Mouse (Mus musculus) hindbrain, postnatal 0 days (tissue): ENCODE data around the gene Pxmp2. TPM values are rescaled to one million over a fixed set of nuclear protein-coding genes. Genes with fewer than 3 reads are reported as not detected.

Experiments
- ATAC-seq: fragments of 200-750 bp; cut with Nextera tagmentation; 2 replicates; pipeline ENCODE4 v1.8.0; 2017; ENCODE audit warnings: mild to moderate bottlenecking, moderate TSS enrichment, moderate library complexity
- DNase-seq: peaks from one replicate; pipeline ENCODE4 v3.0.0-alpha.2; 2015; ENCODE audit warnings: low spot score
- H3K27ac ChIP-seq: fragments of 300-500 bp; sonication (generic); 2 replicates; pipeline ENCODE4 v1.5.1; 2014; ENCODE audit warnings: mild to moderate bottlenecking
- H3K27me3 ChIP-seq: fragments of 300-500 bp; sonication (generic); 2 replicates; pipeline ENCODE4 v1.6.1; 2014; ENCODE audit warnings: low read length, mixed read lengths; ENCODE audit not compliant: insufficient read depth
- H3K36me3 ChIP-seq: fragments of 300-500 bp; sonication (generic); 2 replicates; pipeline ENCODE4 v1.6.1; 2014; ENCODE audit warnings: low read length, mixed read lengths; ENCODE audit not compliant: insufficient read depth
- H3K4me1 ChIP-seq: fragments of 300-500 bp; sonication (generic); 2 replicates; pipeline ENCODE4 v1.6.1; 2014; ENCODE audit warnings: antibody characterized with exemption, low read length, mixed read lengths; ENCODE audit not compliant: insufficient read depth
- H3K4me2 ChIP-seq: fragments of 300-500 bp; sonication (generic); 2 replicates; pipeline ENCODE4 v1.6.1; 2014; ENCODE audit warnings: low read depth, mild to moderate bottlenecking, low read length, moderate library complexity, mixed read lengths
- H3K4me3 ChIP-seq: fragments of 300-500 bp; sonication (generic); 2 replicates; pipeline ENCODE4 v1.5.1; 2014; ENCODE audit warnings: low read length
- H3K9ac ChIP-seq: fragments of 300-500 bp; sonication (generic); replicated peaks from 2 replicates; pipeline ENCODE4 v1.6.1; 2014; ENCODE audit warnings: mild to moderate bottlenecking, low read length, moderate library complexity, mixed read lengths
- H3K9me3 ChIP-seq: fragments of 300-500 bp; sonication (generic); 2 replicates; pipeline ENCODE4 v1.6.1; 2016; ENCODE audit warnings: low read length, mixed read lengths
- CTCF ChIP-seq: IDR thresholded peaks from 2 replicates; pipeline ENCODE4 v1.5.1; 2016; ENCODE audit warnings: antibody characterized with exemption, control low read depth, low read depth
- WGBS: fragments of 180-500 bp; shearing (Covaris S2); extraction: QIAGEN DNeasy Blood & Tissue Kit; methylation state at CpG from one replicate; pipeline ENCODE4 v1.1.7; 2014; 5-methylcytosine and 5-hydroxymethylcytosine counted together
- polyA plus RNA-seq: library from polyadenylated mRNA; unstranded; fragments of >200 nt; fragmentation: Nextera tagmentation; extraction: Ambion mirVana; gene quantifications from 2 replicates; pipeline ENCODE4 v1.2.1, GENCODE M21; 2015
- total RNA-seq: library from RNA; depleted of rRNA; stranded (reverse); fragments of >200 nt; gene quantifications from 2 replicates; pipeline ENCODE4 v1.2.3, GENCODE M21; 2014

Pxmp2 gene
- total and polyA plus RNA-seq, 2 experiments from 2014 or later = 17.0 to 19.5 TPM

DNA sequence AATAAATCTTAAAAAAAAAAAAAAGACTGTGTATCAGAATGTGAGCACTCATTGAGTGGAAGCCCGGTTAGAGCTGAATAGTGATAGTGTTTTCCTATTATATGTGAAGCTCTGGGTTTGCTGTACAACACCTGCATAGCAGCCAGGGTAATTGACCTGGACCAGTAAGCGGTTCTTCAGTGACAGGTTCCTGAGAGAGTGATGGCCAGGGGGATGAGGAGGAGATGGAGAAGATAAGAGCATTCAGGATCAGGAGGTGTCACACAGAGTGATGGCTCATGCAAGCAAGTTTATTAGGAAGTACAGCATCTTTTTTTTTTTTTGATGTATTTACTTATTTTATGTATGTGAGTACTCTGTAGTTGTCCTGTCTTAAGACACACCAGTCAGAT, 1.1 kb upstream of the Pxmp2 start:
- peaks cover 4% of the 10 kb centered on the region; the same call in 1 of the 2 replicates for H3K4me1 ChIP-seq
- peak overlapping the region; percentile 97 for H3K4me2 ChIP-seq
- H3K4me3 ChIP-seq = peak overlapping the region; percentile 73
- H3K9ac ChIP-seq = no peak overlapping the region
- no peaks in the 10 kb centered on the region for H3K27me3 ChIP-seq
- no peaks in the 10 kb centered on the region for H3K36me3 ChIP-seq
- H3K27ac ChIP-seq = no peak overlapping the region
- no peak for ATAC-seq
- TF ChIP-seq CTCF = no peak
- no peaks in the 10 kb centered on the region for H3K9me3 ChIP-seq
- WGBS = 78% methylated on average over 2 of the region's 2 CpGs
- no peak for DNase-seq

DNA sequence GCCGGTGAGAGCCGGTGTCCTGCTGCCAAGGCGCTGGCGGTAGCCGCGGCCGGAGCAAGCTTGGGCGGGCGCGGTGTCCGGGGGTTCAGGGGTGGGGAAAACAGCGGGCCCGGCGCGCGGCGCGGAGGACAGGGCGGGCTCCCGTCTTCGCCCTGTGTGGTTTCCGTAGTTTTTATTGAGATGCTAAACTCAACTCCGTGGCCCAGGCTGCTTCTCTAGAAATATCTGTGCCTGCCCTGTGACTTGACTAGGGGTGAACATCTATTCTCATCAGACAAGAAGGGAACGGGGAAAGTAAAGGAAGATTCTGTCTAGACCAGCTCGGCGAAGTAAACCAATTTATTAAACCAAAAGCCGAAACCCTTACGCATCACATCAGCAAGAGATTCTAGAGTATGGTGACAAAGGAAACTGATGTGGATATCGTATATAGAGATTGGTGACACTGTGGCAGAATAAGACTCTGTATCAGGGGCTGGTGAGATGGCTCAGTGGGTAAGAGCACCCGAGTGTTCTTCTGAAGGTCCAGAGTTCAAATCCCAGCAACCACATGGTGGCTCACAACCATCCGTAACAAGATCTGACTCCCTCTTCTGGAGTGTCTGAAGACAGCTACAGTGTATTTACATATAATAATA, 579 bp upstream of the Pxmp2 start:
- peak overlapping the region; percentile 97 for H3K4me2 ChIP-seq
- WGBS = 2% methylated on average over 30 of the region's 31 CpGs
- H3K36me3 ChIP-seq = no peaks in the 10 kb centered on the region
- ATAC-seq (peak; percentile 75), DNase-seq (peak; percentile 2)
- peaks cover 4% of the 10 kb centered on the region; the same call in 1 of the 2 replicates for H3K4me1 ChIP-seq
- H3K4me3 ChIP-seq = peak overlapping the region; percentile 73
- TF ChIP-seq CTCF = no peak
- 0 out of 2 replicates have a peak overlapping the region, but pooled peaks have one; percentile 11 for H3K27ac ChIP-seq
- no peaks in the 10 kb centered on the region for H3K9me3 ChIP-seq
- H3K9ac ChIP-seq = peak overlapping the region; percentile 70
- no peaks in the 10 kb centered on the region for H3K27me3 ChIP-seq

DNA sequence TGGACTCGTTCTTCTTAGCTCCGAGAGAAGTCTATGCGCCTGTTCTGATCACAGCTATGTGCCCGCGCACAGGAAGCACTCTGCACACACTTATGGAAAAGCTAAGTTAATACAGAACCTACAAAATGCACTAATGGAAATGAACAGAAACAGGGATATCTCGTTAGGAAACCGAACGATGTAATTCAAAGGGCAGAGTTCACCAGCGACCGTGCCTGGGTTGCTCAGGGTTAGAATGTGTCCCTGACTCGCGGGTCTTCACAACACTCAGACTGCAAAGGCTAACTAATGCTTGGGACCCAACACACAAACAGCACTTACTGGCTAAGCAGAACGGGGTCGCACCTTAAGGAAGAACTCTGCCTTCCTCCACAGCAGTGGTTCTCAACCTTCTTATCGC, 830 bp downstream of the Pxmp2 start:
- no peaks in the 10 kb centered on the region for H3K27me3 ChIP-seq
- H3K36me3 ChIP-seq = no peaks in the 10 kb centered on the region
- peaks cover 4% of the 10 kb centered on the region; the same call in 1 of the 2 replicates for H3K4me1 ChIP-seq
- peak overlapping the region; percentile 73 for H3K4me3 ChIP-seq
- peak overlapping the region; percentile 70; the same call in 1 of the 2 replicates for H3K9ac ChIP-seq
- no peak for ATAC-seq
- TF ChIP-seq CTCF = no peak
- H3K9me3 ChIP-seq = no peaks in the 10 kb centered on the region
- H3K4me2 ChIP-seq = peak overlapping the region; percentile 97
- DNase-seq = no peak
- 8% methylated on average over 15 of the region's 15 CpGs for WGBS
- H3K27ac ChIP-seq = no peak overlapping the region

DNA sequence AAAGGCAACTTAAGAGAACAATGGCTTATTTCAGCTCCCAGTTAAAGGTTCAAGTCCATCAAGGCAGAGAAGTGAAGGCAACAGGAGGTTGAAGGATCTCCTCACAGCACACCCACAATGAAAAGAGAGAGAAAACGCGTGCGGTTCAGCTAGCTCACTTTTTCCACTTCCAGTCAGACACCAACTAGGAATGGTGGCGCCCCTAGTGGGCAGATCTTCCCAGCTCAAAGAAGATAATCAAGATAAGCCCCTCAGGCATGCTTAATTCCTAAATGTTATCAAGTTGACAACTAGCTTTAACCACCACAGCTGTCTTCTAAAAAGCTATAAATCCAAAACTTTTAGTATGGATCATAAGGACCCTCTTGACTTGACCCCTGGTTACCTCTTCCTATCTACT, 1.4 kb downstream of the Pxmp2 start:
- Histone ChIP-seq H3K4me3 (no peak overlapping the region), H3K9ac (no peak overlapping the region), H3K36me3 (no peaks in the 10 kb centered on the region), H3K4me2 (peak overlapping the region; percentile 97), H3K9me3 (no peaks in the 10 kb centered on the region), H3K27me3 (no peaks in the 10 kb centered on the region), H3K4me1 (peaks cover 4% of the 10 kb centered on the region; the same call in 1 of the 2 replicates), H3K27ac (no peak overlapping the region)
- peak; percentile 75 for TF ChIP-seq CTCF
- 14% methylated on average over 4 of the region's 4 CpGs for WGBS
- peak; percentile 65 for DNase-seq
- no peak for ATAC-seq

- Histone ChIP-seq H3K4me2 (no peak overlapping the region), H3K9me3 (no peaks in the 10 kb centered on the region), H3K9ac (no peak overlapping the region), H3K36me3 (no peaks in the 10 kb centered on the region), H3K27ac (no peak overlapping the region), H3K4me3 (no peak overlapping the region), H3K27me3 (no peaks in the 10 kb centered on the region), H3K4me1 (peaks cover 4% of the 10 kb centered on the region; the same call in 1 of the 2 replicates)
- DNase-seq = no peak
- ATAC-seq = no peak
- TF ChIP-seq CTCF = no peak
- 73% methylated on average over 2 of the region's 2 CpGs for WGBS
Measured at GRCm38 (mm10) chr5:110281984-110282383, 4.0 kb downstream of the Pxmp2 start.

DNA sequence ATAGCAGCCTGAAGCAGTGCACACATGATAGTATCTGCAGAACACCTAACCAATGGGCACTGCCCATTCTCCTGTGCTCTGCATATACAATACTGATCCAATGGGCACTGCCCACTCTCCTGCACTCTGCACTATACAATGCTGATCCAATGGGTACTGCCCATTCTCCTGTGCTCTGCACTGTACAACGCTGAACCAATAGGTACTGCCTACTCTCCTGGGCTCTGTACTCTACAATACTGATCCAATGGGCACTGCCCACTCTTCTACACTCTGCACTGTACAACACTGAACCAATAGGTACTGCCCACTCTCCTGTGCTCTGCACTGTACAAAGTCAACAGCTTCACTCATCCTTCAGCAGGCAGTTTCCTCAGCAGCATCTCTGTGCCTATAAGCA, 9.1 kb downstream of the Pxmp2 start:
- 96% methylated on average over 1 of the region's 1 CpGs for WGBS
- H3K36me3 ChIP-seq = no peaks in the 10 kb centered on the region
- no peak overlapping the region for H3K9ac ChIP-seq
- no peak overlapping the region for H3K4me3 ChIP-seq
- H3K27ac ChIP-seq = no peak overlapping the region
- H3K9me3 ChIP-seq = no peaks in the 10 kb centered on the region
- H3K27me3 ChIP-seq = no peaks in the 10 kb centered on the region
- no peak overlapping the region for H3K4me2 ChIP-seq
- DNase-seq (no peak), ATAC-seq (no peak)
- no peaks in the 10 kb centered on the region for H3K4me1 ChIP-seq
- TF ChIP-seq CTCF = no peak

DNA sequence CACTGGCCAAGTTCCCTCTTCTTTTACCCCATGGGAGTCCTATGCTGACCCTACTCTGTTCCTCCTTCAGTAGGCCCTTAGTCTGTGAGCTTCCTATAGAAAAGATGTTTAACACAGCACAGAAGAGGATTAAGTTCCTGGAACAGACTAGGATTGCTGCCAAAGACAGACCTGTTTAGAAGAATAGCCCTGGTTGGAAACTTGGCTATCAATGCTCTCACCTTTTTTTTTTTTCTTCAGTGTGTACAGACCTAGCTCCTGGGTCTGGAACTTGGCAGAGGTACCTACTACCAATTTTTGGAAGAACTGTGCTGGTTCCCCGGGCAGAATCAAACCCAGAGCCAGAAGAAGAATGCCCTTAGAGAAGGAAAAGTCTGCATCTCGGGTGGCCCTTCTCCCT, 9.6 kb downstream of the Pxmp2 start:
- Histone ChIP-seq H3K27me3 (no peaks in the 10 kb centered on the region), H3K4me3 (no peak overlapping the region), H3K36me3 (no peaks in the 10 kb centered on the region), H3K4me1 (no peaks in the 10 kb centered on the region), H3K4me2 (no peak overlapping the region), H3K9ac (no peak overlapping the region), H3K27ac (no peak overlapping the region), H3K9me3 (no peaks in the 10 kb centered on the region)
- no peak for TF ChIP-seq CTCF
- WGBS = 80% methylated on average over 2 of the region's 2 CpGs
- DNase-seq (no peak), ATAC-seq (no peak)
